Mouse (Mus musculus): ENCODE measurements around the gene Ptprd.

Gene Ptprd

DNA sequence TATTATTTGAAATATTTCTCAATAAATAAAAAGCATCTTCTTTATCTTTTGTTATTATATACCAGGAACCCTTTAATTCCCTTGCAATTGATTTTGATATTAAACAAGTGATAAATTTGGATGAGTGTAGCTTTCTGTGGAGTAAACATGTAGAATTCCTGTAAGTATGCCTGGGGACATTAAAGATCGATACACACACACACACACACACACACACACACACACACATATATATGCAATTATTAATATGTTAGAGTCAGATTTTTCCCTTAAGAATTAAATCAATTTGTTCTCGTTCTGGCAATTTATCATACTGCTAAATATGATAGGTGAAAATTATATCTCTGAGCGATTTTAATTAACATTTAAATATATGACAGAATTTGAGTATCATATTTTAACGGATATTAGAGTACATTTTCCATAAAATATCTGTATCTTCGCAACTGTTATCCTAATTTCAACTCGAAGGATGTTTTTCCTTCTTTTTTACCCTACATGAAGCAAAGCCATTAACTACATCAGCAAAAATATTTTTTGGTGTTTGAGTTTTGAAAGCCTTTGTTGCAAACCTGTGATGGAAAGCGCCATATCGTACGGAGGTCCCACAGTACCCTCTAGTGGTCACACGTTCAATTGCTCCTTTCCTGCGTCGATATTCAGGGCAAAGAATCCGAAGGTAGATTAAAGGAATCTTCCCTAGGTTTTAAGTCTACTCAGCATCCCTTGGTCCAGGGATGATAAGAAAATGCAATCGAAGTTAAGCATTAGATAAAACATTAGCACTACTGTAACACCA is 653.2 kb downstream of the Ptprd start:
- no peak for DNase-seq (ENCODE audit: low read depth)

DNA sequence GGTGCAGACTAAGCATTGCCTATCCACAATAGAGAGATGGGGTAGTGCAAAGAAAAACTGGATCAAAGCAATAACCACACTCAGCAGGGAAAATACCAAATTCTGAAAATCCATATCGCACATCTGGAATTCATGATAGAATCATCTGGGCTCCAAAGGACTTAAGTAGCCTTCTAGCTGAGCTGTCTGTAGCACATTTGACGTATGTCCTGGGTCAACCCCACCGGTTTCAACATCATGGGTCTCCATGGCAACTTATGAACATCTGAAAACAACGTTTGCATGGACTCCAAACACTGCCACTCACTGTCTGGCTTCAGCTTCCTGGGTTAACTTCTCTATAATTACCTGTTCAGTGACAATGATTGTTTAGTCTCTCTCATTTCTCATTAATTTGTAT is 655.9 kb downstream of the Ptprd start:
- DNase-seq (ENCODE audit: low read depth) = no peak

DNA sequence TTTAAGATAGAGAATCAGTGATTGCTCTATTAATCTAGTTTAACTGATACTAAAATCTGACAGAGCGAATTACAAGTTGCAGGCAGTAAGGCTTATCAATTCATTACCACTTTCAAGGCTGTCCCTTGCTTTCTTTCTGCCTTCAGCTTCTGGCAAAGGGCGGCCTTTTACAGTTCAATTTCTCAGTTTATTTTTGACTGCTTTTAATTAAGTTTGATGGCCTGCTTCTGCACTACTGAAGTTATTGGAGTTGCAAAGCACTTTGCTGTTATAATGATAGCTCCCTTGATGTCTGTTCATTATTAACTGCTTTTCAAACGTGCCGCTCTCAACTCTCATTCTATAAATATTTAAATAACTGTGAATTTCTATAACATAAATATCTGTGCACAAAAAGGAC is 673.9 kb downstream of the Ptprd start:
- no peak for DNase-seq (ENCODE audit: low read depth)

DNA sequence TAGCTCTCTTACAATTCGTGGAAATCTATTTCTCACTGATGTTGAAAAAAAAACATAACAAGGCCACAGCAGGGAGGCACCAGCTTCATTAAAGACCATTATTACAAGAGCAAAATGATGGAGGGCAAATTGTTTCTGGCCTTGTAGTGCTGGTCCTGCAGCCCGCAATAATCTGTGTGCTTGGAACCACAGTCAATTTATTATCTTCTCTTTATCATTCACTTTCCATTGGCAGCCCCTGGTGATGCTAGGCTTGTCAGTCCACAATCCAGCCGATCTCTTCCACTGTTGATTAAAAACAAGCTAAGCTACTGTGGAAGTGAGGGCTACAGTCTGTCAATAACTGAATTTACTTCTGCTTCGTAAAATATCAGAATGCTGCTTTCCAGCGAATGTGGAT is 674.4 kb downstream of the Ptprd start:
- no peak for DNase-seq (ENCODE audit: low read depth)

DNA sequence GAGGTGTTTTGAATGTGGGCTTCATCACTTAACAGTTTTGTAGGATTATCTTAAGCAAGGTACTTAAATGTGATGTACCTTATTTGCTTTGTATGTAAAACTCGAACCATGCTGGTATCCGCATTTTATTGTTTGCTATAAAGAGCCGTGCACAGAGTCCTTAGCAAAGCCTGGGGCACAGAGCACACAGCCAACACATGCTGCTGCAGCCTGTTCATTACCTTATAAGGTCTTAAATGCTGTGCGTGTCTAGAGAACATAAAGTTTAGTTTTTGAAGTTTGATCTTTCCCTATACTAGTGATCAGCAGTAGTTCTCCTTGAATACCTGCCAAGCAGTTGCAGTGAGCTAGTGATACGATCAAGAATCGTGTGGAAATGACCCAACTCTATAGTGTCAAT is 676.2 kb downstream of the Ptprd start:
- DNase-seq (ENCODE audit: low read depth) = no peak

DNA sequence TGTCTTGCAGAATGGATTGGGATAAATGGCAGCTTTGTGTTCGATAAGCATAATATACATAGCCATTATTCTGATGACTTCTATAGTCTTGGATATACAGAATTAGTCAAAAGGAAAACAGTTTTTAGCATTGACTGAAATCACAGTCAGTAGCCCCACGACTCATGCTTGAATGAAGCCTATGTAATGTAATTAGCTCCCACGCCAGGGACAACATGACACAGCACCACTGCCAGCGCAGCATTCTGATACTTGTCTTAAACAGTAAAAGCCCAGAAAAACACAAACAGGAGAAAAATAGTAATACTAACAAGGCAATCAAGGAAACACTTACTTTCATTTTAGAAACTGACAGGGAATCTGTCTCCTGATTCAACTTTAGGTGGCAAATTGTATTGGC is 677.2 kb downstream of the Ptprd start:
- DNase-seq (ENCODE audit: low read depth) = no peak

DNA sequence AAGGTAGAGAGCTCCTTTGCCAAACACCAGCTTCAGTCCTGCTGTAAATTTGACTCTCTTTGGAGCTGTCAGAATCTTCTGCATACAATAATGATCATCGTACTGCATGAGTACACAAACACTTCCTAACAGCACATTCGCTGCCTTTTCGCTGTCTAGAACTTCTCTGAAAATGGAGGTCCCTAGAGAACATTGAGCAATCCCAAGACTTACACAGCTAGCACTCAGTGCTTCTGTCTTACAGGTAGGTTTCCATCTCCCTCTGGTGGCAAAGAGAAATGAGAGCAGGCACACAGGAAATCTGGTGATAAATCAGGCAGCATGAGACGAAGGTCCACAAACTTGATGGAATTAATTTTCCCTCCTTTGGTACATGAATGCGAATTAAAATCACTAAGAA is 692.6 kb downstream of the Ptprd start:
- DNase-seq (ENCODE audit: low read depth) = no peak

DNA sequence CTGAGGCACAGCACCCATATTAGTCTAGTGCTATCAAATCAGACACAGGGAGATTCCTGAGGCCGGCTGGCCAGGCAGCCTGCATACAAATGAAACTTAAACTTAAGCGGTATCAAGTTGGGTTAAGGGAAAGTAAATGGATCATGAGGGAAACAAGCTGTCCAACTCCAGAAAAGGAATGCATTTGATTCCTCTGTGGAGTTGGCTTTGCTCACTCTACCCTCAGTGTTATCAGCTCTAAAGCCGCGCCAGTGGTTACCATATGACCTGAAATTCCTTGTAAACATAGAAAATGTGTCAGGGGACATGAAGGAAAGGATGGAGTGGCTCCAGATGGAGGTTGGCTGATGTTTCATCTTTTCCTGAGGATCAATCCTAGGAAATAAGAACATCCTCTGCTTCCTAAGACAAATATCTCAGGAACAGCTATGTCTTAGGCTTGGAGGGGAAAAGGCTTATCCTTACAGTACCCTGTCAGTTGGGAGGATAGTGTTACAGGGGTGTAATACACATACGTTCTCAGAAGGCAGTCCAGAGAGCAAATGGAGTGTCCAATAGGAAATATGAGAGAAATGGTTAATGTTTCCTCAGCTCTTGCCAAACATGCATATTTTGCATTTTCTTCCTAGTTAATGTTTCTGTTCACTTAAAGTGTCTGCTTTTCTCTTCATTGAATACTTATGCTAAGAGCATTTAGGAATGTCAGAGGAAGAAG is 697.7 kb downstream of the Ptprd start:
- DNase-seq (ENCODE audit: low read depth) = no peak

DNA sequence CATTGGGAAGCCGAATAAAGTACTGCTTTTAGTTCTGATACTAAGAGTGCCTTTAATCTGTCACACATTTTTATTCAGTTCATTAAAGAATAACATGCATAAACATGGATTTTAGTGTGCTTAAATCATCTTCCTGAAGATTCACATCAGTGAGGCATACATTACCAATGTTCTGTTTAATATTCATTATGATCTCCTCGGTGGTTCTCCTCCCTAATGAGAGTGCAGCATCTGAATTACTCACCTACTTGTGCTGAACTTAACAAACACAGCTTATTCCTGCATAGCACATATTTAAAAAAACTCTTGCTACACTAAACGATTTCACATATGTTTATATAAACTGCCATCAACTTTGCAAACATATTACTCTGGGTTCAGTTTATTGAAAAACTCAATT is 698.7 kb downstream of the Ptprd start:
- DNase-seq (ENCODE audit: low read depth) = no peak

DNA sequence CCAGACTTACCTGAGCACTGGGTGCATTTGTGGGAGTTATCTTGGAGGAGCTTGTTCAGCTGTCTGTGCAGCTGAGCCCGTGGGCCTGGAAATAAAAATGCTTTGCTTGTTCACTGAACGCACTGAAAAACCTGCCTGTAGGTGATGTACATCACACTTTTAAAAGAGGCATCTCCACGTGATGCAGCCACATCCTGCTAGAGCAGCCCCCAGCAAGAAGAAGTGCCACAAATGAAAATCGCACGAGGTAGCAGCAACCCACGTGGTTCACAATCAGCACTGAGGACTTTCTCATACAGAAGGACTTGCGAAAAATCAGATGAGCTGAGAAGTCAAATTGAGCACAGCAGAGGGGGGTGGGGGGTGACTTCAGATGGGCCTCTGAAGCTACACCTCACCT is 757.7 kb downstream of the Ptprd start:
- no peak for DNase-seq (ENCODE audit: low read depth)

DNA sequence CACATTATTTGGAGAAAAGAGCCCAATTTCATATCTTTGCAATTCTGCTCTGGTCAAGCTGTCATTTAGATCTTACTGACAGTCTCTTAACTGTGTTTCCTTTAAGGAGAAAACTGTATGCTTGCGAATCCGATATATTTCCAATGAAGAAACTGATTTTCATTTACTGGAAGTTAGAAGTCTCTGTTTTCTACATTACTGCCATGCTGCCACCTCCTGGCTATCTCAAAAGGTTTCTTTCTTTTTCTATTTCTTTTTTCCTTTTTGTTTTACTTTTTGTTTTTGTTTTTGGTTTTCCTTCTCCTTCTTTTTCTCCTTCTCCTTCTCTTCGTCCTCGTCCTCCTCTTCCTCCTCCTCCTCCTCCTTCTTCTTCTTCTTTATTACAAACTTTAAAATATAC is 812.6 kb downstream of the Ptprd start:
- no peak for DNase-seq (ENCODE audit: low read depth)

DNA sequence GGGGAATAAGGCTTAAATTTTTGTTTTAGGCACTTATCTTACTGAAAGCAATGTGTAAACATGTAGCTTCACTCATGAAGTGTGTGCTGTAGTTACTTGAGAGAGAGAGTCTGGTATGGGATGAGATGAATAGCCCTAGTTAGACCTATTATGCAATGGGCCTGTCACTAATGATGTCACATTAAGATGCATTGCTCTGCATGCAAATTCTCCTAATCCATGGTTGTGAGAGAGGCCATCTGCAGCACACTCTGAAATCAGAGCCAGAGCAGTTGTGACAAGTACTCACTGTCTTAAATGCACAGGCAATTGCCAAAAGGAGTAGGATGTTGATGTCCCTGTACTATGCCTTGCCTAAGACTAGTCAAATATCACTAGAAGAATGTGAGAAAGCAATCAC is 850.0 kb downstream of the Ptprd start:
- no peak for DNase-seq (ENCODE audit: low read depth)

DNA sequence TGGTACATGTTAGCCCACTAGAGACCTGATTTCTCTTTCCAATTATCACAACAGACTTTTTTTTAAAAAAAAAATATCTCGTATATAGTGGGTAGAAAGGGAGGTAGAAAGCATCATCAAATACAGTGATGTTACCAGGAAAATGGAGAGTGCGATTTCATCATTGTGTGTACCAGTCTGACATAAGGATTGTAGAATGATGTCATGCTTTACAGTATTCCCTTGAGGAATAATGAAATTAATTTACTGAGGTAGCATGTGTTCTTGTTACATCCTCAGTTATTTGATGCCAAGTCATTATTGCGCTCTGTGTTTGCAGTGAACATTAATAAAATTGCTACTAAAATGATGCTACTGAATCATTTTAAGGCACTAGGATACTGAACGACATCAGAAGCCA is 884.6 kb downstream of the Ptprd start:
- DNase-seq (ENCODE audit: low read depth) = no peak

DNA sequence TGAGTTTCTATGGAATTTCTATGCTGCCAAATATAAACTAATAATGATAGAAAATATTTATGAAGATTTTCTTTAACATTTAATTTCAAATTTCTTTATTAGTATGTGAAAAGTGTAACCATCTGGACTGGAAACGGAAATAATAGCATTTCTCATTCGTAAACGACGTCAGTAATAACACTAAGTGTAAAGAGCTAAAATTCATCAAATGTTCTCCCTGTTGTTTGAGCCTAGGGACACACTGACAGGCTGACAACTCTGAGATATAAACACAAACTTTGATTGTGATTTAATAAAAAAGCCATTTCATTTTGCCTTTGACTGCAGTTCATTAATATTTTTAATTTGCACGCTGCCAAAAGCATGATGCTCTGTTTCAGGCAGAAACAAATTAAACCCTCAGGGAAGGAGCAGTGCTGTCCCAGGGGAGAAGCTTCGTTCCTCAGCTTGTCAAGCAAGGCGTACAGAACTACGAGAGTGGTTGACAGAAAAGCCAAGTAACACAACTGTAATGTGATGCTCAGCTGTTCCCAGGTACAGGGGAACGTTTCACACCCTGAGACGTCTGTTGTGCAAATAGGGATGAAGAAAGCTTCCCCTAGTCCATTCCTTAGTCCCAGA is 894.6 kb downstream of the Ptprd start:
- no peak for DNase-seq (ENCODE audit: low read depth)

DNA sequence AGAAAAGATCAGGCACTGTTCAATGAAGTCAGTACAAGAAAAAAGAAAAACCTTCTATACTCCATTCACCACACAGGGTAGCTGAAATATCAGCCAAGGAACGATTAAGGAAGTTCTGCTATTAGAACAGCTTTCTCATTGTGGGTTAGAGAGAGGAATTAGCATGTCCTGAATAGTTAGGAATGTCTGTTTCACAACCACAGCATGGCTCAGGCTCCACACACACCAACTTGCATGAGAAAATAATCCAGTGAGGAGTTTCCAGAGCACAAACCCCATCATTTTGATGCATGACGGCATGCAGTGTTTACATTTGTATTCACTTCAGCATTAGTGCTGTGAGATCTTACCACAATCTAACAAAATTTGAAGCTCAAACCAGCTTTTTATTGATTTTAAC is 895.1 kb downstream of the Ptprd start:
- no peak for DNase-seq (ENCODE audit: low read depth)

DNA sequence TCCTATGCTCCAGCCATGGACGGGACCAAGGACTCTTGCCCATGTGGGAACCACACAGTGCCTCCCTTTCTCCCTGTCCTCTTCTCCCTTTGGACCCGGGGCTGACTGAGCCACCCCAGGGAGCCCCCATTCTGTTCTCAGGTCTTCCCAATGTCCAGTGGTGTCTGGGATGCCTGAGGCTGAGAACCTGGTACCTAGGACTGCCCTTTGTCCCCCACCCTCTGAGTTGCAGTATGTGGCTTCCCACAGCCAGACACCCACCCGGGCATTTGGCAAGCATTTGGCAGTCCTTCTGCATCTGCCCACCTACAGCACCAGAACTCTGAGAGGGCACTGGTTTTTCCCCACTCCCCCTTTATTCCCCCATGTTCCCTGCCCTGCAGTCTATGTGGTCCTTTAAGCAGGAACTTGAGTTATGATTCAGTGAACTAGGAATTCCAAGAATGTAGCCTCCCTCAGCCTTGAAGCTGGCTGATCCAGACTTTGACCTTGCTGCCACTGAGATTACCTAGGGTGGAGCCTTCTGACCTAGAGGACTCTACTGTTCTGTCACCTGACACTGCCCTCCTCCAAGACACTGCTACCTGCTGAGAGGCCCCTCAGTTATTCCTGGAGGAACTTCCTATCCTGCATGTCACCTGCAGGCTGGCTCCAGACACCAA is 901.5 kb downstream of the Ptprd start:
- DNase-seq (ENCODE audit: low read depth) = no peak

DNA sequence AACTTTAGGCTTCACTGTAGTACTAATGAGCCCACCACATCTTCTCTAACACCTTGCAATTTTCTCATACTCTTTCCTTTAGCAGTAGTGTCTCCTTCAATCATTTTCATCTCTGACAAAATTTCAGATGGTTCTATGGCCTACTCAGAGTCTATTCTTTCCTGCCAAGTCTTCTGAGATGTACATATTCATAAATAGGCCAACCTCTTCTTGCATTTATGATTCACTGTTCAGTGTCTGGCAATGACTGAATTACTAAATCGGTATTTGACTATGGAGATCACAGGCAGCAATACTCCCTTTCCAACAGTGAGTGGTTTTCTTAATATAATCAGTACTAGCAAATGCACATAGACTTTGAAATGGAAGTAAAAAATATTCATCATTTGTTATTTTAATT is 928.3 kb downstream of the Ptprd start:
- no peak for DNase-seq (ENCODE audit: low read depth)

DNA sequence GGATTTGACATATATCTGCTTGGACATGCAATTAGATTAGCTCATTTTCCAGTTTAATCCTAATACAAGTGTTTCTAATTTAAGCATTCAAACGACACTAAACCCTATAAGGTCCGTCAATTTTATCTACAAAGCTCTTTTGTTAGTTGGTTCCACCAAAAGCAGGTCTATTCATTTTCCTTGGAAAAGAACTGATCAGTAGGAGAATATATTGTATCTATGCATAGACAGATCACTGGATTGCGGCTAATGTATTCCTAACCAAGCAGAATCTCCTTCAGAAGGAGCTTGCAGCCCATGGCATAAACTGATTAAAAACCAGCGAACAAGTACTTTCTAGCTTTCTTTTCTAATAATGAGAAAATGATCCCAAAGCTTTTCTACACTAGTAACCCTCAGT is 933.8 kb downstream of the Ptprd start:
- DNase-seq (ENCODE audit: low read depth) = no peak

DNA sequence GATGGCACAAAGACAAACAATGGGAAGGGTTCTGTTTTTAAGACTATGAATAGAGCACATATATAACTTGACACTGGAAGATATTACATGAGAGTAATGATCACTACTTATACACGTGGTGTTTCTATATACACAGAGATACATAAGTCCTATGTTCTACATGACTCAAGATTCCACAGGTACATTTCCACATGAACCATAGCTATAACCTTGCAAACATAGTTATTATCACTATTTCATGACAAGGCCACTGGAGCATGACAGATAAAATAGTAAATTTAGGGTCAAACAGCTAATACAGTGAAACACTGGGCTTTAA is 951.8 kb downstream of the Ptprd start:
- DNase-seq (ENCODE audit: low read depth) = no peak

DNA sequence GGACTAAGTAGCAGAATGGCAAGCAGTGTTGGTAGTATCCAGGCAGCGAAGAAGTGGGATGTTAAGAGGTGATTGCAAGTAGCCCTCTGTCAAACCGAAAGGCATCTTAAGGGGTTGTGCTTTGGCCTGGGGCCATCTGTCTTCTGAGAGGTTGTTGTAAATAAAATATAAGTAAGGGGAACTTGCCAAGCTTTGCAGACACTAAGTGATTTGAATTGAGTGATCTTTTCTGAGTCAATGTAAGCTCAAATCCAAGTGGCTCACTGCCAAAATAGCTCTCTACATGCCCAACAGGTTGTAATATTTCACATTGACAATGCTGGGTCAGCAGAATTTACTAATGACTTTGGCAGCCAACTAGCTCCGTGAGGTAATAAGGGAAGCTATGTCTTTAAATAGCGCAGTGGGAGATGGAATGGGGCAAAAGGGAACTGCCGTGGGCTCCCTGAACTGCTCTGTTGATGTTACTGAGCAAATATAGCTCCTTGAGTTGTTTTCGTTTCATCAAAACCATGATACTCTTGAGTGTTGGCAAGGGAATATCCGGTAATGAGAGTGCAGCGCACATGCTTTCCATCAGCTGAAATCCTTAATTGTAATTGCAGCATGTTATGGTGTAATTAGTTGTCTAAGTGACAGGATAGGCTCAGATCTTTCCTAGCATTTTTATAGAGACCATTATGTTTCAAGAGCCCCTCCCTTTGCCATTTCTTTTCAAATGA is 952.4 kb downstream of the Ptprd start:
- DNase-seq (ENCODE audit: low read depth) = no peak

DNA sequence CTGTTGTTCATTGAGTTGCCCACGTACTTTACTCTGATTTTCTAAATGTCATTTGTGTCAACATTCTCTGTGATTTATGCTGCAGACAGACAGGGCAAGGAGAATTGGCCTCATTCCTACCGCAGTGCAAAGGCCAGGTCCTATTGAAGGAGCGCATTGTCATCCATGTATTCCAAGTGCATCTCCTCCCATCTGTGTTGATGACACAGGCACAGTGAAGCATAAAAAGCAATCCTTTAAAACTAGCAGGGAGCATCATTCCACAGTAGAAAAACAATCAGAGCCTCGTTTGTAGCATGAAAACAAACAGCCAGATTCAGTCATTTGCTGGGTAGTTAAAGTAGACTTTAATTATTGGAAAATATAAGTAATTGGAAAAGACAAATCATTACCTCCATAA is 960.6 kb downstream of the Ptprd start:
- no peak for DNase-seq (ENCODE audit: low read depth)

DNA sequence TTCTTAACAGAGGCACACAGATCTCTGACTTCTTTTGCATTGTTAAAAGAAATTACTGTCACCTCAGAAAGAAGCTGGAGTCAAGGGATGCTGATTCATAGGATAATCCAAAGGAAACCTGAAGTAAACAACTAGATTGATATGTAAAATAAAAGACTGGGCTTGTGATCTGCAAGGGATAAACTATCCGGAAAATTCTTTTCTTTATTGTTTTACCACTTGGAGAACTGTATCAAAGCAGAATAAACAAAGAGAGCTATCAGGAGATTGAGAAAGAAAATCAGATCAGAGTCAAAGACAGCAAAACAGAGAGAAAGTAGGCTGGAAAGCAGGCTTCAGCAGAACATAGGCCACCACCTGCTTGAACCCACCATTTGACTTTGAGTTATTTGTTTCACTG is 962.0 kb downstream of the Ptprd start:
- DNase-seq (ENCODE audit: low read depth) = no peak

Data from c-Kit-positive CD71-positive TER-119-negative erythroid progenitor cells, embryonic 14.5 days (primary cell).